Mouse (Mus musculus): ENCODE measurements around the gene Zfp110. TPM values are rescaled to one million over a fixed set of nuclear protein-coding genes. Genes with fewer than 3 reads are reported as not detected.
"Not testable (repeated sequence)": the region's sequence is repeated elsewhere in the genome, so short reads cannot be mapped to it uniquely, and the experiment has no call there.

The Zfp110 gene
- 8.1 TPM for polyA plus RNA-seq (2021)

GRCm38 (mm10) chr7:12834162-12835120 is at the start of gene Zfp110:
Gene Zfp110, plus strand, starts transcription at chr7:12834761.
- ATAC-seq (peak; percentile 92), DNase-seq (ENCODE audit: low read depth, low spot score) (peak; percentile 28)
- no peak for TF ChIP-seq CTCF (IDR thresholded peaks at IDR 0.05)
- POLR2A ChIA-PET = no interaction called here
- in situ Hi-C loops (cut with MboI; ENCODE audit: low pct_unique_long_range_greater_than_20kb) = loop anchor here (25.0 kb wide), 1 partner anchor 347 kb away; the partner anchor contains the start of gene Zfp606
- peaks cover 4% of the 10 kb centered on the region for H3K27me3 ChIP-seq
- CTCF ChIA-PET = interaction anchor here (0.5 kb wide), 1 partner anchor 590 kb away, joined by 3 read pairs; no protein-coding TSS in a partner anchor

DNA sequence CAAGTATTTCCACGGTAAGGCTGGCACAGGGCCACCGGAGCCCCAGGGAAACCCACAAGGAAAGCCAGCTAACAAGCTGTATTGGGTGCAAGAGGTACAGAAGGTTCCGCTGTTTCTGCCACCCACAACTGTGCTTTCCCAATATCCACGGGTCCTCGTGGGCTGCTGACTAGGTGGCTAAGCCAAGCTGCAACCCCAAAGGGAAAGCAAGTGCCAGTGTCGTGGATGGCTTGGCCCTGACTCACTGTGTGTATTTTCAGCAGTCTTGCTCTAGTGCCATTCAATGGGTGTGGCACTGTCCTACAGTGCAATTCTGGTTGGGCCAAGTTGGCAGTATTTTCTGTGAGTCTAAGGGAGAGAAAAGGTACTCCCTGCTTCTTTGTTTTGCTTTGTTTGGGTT is 47.2 kb upstream of the Zfp110 start:
- no peak for TF ChIP-seq CTCF (IDR thresholded peaks at IDR 0.05)
- ATAC-seq = peak; percentile 81
- peak; percentile 3 for DNase-seq (ENCODE audit: low read depth, low spot score)
- ChIA-PET CTCF (interaction anchor here (0.9 kb wide), 1 partner anchor 15 kb away, joined by 3 read pairs; no protein-coding TSS in a partner anchor), POLR2A (no interaction called here)
- no peaks in the 10 kb centered on the region for H3K27me3 ChIP-seq
- in situ Hi-C loops (cut with MboI; ENCODE audit: low pct_unique_long_range_greater_than_20kb) = no loop called here

DNA sequence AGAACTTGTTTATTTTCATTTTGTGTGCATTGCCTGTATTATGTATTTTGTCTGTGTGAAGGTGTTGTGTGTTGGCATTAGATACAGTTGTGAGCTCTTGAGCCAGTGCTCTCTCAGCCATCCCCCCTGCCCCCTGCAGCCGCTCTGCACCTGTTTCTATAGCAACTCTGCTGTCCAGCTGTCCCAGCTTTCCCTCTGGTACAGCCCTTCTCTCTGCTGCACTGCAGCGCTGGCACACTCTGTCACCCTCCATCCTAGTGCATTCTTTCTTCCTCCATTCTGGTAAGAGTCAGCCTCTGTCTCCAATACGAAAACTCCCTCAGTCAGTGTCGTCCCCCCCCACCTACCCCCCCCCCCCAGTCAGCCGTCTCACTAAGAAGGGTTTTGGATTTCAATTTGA is 46.5 kb upstream of the Zfp110 start:
- TF ChIP-seq CTCF (IDR thresholded peaks at IDR 0.05) = no peak
- H3K27me3 ChIP-seq = no peaks in the 10 kb centered on the region
- POLR2A ChIA-PET = no interaction called here
- no peak for DNase-seq (ENCODE audit: low read depth, low spot score)
- ATAC-seq = no peak
- CTCF ChIA-PET = interaction anchor here (0.9 kb wide), 1 partner anchor 16 kb away, joined by 3 read pairs; no protein-coding TSS in a partner anchor
- in situ Hi-C loops (cut with MboI; ENCODE audit: low pct_unique_long_range_greater_than_20kb) = no loop called here

- CTCF ChIA-PET; in situ Hi-C loops (cut with MboI; ENCODE audit: low pct_unique_long_range_greater_than_20kb); ATAC-seq: not testable (repeated sequence)
Observed at GRCm38 (mm10) chr7:12792624-12793023, 41.9 kb upstream of the Zfp110 start.

DNA sequence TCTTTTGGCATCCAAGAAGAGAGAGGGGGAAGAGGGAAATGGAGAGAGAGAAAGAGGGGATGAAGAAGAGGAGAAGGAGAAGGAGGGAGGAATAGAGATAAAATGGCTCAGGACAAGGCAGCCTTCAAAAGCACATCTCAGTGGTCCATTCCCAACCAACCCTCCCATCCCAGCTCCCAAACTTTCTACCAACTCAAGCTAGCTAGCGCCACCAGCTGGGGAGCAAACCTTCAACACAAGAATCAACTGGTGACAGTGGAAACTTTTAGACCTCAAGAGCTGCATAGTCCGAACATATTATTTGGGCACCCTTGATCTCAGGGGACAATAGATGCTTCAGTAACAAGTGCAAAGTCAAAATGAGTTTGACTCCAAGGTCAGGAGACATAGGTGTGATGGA is 36.6 kb upstream of the Zfp110 start:
- no peak for ATAC-seq
- no peak for DNase-seq (ENCODE audit: low read depth, low spot score)
- no peak for TF ChIP-seq CTCF (IDR thresholded peaks at IDR 0.05)
- no peaks in the 10 kb centered on the region for H3K27me3 ChIP-seq
- CTCF ChIA-PET = no interaction called here
- POLR2A ChIA-PET = no interaction called here
- in situ Hi-C loops (cut with MboI; ENCODE audit: low pct_unique_long_range_greater_than_20kb) = no loop called here

More at GRCm38 (mm10) chr7:12792624-12793023, 41.9 kb upstream of the Zfp110 start:
- POLR2A ChIA-PET; DNase-seq (ENCODE audit: low read depth, low spot score); H3K27me3 ChIP-seq: not testable (repeated sequence)

DNA sequence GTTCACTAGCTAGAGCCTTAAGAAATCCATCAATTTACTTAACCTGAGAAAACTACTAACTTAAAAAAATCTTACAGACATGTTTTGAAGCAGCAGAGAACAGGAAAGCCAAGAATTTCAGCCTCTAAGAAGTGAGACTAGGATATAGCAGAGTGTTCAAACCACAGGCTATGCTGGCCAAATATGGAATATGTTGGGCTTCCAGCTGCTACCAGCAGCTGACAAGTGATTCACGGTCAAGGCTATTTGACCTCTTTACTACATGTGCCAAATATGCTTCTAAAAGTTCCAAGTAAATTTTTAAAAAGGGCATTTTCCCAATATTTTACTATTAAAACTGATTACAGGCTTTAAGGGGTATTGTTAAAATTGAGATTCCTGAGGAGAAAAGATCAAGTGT is 35.0 kb upstream of the Zfp110 start:
- no peaks in the 10 kb centered on the region for H3K27me3 ChIP-seq
- TF ChIP-seq CTCF (IDR thresholded peaks at IDR 0.05) = no peak
- ChIA-PET CTCF (no interaction called here), POLR2A (no interaction called here)
- no peak for ATAC-seq
- DNase-seq (ENCODE audit: low read depth, low spot score) = no peak
- in situ Hi-C loops (cut with MboI; ENCODE audit: low pct_unique_long_range_greater_than_20kb) = no loop called here

DNA sequence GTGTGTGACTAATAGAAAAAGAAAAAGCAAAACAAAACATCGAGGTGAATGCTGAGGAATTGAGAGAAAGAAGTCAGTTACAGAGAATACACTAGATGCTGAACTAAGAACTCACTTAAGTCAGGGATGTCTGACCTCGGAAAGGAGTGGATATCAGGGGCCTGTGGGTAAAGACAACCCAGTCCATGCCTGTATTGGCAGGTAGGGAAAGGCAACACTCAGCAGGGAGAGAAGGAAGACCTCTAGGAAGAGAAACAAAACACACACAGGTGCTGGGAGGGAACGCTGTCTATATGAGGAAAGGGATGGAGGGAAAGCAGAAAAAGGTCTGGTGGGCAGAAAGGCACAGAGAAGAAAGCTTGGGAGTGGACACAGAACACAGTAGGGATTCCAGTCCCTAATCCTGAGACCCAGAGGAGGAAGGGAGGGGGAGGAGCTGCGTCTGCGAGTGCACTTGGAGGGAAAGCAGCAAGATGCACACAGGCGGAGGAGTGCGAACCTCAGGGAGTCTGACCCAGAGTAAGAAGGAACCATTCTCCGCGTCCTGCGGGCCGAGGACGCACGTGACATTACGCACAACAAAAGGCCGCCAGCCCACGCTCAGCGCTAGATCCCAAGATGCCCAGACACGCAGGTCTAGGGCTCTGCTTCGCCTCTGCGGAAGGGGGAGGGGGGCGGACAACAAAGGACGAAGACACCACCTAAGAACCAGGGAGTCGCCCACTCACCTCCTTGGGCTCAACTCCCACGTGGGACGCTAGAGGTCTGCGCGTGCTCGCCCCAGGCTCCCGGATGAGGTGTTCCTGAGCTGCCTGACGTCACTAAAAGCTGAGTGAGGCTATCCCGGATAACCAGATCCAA is 31.5 kb upstream of the Zfp110 start, which contains the start of gene Zscan18:
Gene Zscan18, minus strand, starts transcription at position 770 of the 861 bp plus-strand sequence.
- in situ Hi-C loops (cut with MboI; ENCODE audit: low pct_unique_long_range_greater_than_20kb) = no loop called here
- ATAC-seq = no peak
- POLR2A ChIA-PET = no interaction called here
- no peak for TF ChIP-seq CTCF (IDR thresholded peaks at IDR 0.05)
- DNase-seq (ENCODE audit: low read depth, low spot score) = no peak
- CTCF ChIA-PET = no interaction called here
- H3K27me3 ChIP-seq = no peaks in the 10 kb centered on the region

DNA sequence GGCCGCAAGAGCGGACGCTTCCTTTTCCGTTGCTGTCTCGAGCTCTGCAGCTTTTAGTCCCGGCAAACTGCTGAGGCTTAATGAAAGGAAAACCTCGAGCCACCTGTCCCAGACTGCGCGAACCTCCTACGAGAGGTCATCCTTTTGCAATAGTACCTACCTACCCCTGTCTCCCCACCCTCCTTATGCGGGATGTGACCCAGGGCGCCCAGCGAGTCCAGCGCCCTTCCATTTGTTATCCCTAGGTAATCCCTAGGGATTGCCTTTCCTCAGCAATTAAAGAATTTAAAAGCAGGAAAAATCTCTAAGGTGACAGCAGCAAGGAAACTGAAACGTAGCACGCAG is 30.9 kb upstream of the Zfp110 start:
- in situ Hi-C loops (cut with MboI; ENCODE audit: low pct_unique_long_range_greater_than_20kb) = no loop called here
- ATAC-seq (no peak), DNase-seq (ENCODE audit: low read depth, low spot score) (no peak)
- ChIA-PET POLR2A (no interaction called here), CTCF (no interaction called here)
- no peak for TF ChIP-seq CTCF (IDR thresholded peaks at IDR 0.05)
- no peaks in the 10 kb centered on the region for H3K27me3 ChIP-seq

- DNase-seq (ENCODE audit: low read depth, low spot score) = no peak
- in situ Hi-C loops (cut with MboI; ENCODE audit: low pct_unique_long_range_greater_than_20kb) = no loop called here
- POLR2A ChIA-PET = no interaction called here
- no peaks in the 10 kb centered on the region for H3K27me3 ChIP-seq
- ATAC-seq = no peak
- CTCF ChIA-PET = no interaction called here
- TF ChIP-seq CTCF (IDR thresholded peaks at IDR 0.05) = no peak
Observed at GRCm38 (mm10) chr7:12815566-12815965, 19.0 kb upstream of the Zfp110 start.

DNA sequence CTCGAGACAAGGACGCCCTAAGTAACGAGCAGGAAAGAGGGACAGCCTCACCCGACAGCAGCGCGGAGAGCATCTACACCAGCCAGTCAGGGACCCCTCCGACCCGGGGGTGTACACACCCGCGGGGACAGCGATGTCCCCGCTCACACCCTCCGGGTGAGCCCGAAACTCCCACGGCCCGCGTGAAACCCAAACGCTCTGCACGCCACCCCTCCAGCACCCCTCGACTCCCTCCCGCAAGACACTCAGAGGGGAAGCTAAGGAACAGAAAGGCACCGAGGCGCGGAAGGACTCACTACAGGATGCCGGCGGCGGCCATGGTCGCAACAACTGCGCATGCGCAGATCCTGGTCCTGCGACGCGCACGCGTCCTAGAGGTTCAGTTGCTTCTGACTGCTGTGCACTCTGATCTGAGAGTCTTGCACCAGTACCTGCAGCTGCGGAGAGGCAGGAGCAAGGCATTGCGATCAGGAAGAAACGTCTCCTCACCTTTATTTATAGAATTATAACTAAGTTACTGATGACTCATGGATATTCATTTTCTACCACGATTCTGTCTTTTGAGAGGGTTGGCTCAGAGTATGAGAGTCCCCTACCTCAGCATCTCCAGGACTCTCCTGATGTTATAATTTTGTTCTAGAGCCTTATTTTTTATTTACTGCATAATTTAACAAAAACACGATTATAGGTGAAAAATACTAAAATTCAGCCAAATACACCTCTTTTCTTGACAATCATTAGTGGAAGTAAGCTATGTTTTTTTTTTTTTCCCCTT is 15.9 kb upstream of the Zfp110 start, which contains the start of gene Zfp329:
Gene Zfp329, minus strand, starts transcription at position 338 of the 775 bp plus-strand sequence.
- peak; percentile 96 for ATAC-seq
- POLR2A ChIA-PET = no interaction called here
- CTCF ChIA-PET = no interaction called here
- no peak for TF ChIP-seq CTCF (IDR thresholded peaks at IDR 0.05)
- DNase-seq (ENCODE audit: low read depth, low spot score) = peak; percentile 63
- no peaks in the 10 kb centered on the region for H3K27me3 ChIP-seq
- in situ Hi-C loops (cut with MboI; ENCODE audit: low pct_unique_long_range_greater_than_20kb) = no loop called here
